Mouse (Mus musculus): ENCODE measurements around the gene Rufy1.
A peak's percentile ranks its signal among the peaks of the same experiment; 100 is the strongest.

The Rufy1 gene

DNA sequence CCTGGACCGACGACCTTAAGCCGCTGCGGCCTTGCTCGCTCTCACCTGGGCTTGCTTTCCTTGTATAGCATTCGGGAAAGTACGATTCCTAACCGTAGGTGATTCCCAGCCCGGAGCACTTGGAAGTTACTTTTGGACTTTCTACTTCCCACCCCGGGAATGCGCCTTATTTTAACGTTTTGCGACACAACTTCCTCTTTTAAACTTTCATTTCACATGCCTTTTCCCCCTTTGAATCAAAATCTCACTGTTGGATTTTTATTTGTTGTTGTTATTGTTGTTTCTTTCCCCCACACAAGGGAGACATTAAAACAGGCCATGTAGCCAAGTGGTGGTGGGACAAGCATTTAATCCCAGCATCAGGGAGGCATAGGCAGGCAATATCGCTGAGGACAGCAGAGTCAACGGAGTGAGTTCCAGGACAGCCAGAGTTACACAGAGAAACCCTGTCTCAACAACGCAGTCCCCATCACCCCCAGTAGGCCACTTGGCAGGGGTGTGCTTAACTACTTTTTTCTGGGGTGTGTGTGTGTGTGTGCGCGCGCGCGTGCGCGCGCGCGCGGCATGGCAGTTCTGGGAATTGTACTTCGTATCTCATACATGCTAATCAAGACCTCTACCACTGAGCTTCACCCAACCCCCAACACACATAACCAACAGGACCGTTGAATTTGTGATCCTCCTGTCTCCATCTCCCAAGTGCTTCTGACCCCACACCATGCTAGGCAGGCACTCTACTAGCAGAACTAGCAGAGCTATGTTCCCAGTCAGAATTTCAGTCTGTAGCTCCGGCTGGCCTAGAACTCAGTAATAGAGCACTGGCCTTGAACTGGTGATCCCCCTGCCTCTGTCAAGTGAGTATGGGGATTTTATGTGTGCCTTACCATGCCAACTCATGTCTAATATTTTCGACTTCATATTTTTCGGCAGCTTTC is 476 bp upstream of the Rufy1 start:
- peak in 1 of 2 experiments; percentile 9 for DNase-seq (ENCODE audit: low read depth in 2 of 2, low spot score in 2 of 2)

DNA sequence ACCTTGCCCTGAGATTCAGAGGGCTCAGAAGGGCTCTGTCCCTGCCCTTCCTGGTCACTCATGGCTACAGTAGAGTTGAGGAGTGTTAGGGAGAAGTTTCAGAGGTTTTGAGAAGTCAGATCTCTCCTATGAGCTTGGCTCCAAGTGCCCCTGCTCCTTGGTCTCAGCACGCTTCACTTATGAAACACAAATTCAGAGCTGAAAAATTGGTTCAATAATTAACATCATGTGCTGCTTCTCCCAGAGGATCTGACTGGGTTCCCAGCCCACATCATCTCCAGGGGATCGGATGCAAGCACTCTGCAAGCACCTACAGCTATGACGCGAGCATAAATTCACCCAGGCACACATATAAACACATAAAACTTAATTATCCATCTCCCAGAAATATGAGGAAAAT is 4.9 kb downstream of the Rufy1 start:
- no peak for DNase-seq (ENCODE audit: low read depth in 2 of 2, low spot score in 2 of 2)

DNA sequence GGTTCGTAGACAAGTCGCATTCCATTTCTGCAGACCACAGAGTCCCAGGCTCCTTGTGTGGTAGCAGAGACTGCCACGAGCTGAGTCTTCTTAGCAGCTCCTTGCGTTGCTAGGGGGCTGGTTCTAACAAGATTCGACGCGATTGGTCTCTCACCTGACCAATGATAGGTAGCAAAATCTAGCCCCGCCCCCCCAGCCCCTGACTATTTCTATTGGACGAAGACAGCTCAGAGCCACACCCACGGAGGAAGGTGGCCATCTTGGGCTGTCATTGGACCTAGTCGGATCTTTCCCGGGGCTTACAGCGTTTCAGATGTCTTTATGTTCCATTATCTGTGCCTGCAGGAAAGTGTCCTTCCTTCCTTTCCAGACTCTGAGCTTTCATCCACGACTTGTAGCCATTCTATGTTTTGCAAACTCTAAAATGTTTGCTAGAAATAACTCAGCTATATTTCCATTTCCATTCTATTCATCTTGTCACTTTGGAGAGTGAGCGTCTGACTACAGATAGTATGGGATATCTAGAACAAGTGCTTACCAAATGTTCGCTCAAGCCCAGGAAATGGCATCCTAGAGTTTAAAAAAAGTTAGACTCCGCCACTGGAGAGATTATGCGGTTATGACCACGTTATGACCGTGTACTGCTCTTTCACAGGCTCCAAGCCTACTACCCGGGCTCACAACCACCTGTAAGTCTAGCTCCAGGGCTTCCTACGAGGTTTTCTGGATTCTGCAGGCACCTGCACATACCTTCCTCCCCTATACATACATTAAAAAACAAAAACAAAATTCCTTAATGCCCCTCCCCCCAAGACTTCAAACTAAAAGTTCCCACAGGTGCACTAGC is 8.8 kb downstream of the Rufy1 start:
- DNase-seq (ENCODE audit: low read depth in 2 of 2, low spot score in 2 of 2), result peak in 1 of 2 experiments; percentile 20

DNA sequence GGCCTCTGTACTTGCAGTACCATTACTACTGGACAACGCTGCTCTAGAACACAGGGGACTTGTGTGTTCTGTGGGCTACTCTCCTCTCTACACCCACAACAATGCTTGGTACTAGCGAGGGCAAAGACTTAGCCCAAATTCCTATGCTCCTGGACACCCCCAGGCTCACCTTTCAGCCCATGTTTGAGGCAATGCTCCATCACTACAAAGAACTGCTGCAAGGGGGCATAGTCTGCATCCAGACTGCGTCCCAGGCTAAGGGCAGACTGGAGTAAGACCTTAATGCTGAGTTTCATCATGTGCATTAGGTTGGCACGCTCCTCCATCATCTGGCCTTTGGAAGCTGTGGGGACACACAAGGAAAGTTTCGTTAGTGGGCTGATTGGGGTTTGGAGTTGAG is 9.5 kb downstream of the Rufy1 start:
- no peak for DNase-seq (ENCODE audit: low read depth in 2 of 2, low spot score in 2 of 2)

DNA sequence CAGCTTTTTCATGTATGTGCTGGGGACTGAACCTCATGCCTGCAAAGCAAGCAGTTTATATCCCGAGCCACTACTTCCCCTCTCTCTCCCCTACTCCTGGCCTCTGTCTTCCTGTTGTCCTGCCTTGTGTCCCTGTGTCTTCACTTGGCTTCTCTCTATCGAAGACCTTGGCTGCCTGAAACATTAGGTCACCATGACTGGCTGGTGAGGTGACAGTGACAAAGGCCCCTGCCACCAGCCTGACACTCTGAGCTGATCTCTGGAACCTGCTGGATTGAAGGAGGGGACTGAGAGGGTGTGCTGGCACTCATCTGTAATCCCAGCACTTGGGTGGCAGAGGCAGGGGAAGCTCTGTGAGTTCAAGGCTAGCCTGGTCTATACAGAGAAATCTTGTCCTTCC is 13.1 kb downstream of the Rufy1 start:
- DNase-seq (ENCODE audit: low read depth in 2 of 2, low spot score in 2 of 2), result no peak

DNA sequence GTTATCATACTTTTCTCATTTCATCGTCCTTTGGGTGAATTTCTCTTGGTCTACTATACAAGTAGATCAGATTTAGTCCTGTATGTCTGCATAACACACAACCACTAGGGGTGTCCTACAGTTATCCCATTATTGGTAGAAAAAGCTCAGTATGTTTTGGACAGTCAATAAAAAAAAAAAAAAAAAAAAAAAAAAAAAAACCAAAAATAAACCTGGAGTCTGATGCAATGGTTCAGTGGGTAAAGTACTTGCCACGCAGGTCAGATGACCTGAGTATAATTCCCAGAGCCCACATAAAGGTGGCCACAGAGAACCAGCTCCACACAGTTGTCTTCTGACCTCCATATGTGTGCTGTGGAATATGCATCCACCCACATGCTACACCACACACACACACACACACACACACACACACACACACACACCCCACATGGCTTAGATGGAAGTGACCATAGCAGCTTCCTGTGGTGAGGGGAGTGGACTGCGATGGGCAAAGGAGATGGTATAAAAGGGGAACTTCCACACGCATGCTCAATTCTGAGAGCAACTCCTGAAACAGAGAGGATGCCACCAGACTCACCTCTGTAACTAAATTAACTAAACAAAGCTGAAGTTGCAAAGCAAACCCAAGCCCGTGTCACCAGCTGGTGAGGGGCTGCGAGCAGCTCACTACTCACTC is 15.2 kb downstream of the Rufy1 start:
- no peak for DNase-seq (ENCODE audit: low read depth in 2 of 2, low spot score in 2 of 2)

DNA sequence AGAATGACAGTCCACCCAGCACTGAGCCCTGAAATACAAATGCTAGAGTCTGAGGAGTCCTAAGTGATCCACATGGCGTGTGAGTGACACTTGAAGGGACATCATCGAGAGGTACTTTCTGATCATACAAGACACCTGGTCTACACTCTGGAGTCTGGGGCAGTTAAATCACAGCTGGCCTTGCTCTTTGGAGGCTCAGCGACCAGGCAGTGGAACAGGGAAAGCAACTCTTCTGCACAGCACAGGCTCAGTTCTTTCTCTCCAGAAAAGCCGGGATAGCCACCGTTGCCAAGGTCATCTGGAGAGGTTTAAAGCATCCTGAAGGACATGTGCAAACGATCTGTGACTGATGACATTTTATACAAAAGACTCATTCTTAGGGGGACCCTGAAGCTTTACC is 23.7 kb downstream of the Rufy1 start:
- DNase-seq (ENCODE audit: low read depth in 2 of 2, low spot score in 2 of 2), result no peak

DNA sequence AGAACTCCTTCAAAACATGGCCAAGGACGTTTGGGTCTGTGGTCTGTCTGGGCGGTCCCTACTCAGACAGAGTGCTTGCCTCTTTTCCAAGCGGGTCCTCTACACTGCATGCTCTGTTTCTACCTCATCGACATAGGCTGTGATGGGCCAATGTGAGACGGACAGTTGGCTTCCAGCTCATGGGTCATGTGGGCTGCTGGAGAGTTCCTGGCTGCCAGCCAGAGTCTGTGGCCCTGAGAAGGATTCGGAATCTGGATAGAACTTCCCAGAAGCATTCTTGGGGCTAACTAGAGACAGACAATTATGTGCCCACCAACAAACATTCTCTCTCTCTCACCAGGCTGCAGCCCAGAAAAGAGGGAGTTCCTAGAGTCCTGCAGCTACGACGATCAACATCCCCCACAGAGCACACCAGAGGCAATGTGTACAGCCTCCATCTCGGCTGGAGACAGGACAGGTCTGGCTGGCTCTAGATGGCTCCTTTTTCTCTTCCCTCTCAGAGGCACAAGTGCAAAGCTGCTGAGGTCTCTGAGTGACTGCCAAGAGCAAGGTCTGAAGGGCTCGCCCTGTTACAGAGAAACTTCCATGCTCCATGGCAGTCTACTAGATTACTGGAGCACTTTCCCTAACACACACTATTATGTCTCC is 27.4 kb downstream of the Rufy1 start:
- DNase-seq (ENCODE audit: low read depth in 2 of 2, low spot score in 2 of 2), result no peak

DNA sequence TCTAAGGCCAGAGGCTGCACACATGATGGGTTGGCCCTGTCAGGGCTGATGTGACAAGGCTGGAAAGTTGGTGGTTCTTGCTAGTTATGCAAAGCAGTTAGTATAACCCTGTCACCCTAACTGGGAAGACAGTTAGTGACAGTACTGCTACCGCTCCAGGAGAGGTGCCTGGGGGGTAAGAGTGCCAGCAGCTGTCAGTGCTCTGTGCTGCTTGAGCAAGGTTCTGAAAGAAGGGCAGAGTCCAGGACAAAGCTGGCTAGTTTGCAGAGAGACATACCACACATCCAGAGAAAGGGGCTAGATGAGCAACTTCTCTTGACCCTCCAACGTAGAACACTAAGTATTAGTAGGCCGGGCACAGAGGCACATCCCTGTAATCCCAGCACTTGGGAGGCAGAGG is 28.4 kb downstream of the Rufy1 start:
- DNase-seq (ENCODE audit: low read depth in 2 of 2, low spot score in 2 of 2), result no peak

DNA sequence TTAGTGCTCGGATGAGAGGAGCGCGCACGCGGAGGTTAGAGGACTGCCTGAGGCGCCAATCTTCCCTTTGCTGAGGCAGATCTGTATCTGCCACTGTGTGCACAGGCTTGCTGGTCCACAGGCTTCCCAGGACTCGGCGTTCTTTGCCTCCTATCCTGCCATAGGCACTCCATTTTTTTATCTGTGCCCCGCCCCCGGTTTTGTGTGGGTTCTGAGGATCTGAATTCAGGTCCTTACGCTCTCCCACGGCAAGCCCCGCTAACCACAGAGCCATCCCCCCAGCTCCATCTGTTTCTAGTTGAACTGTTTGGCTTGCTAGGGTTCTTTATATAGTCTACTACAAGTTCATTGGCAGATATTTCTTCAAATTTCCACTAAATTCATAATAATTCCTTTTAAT is 32.1 kb downstream of the Rufy1 start:
- DNase-seq (ENCODE audit: low read depth in 2 of 2, low spot score in 2 of 2), result no peak

DNA sequence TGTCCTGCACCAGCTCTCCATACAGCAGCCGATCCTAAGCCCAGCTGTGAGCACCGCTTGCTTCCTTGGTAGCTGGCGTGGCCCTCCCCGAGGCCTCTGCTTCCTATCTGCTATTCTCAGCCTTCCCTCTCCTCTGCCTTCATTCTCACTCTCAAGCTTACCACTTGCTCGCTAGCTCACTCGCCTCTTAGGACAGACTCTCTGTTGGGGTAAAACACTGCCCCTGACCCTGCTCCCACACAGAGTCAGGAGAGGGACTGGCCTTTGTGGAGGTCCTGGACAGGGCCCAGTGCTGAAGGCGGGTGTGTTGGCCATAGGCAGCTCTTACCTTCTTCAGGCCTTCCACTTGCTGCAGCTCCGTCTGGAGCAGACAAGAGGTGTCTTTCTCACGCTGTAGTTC is 33.6 kb downstream of the Rufy1 start:
- DNase-seq (ENCODE audit: low read depth in 2 of 2, low spot score in 2 of 2), result no peak

DNA sequence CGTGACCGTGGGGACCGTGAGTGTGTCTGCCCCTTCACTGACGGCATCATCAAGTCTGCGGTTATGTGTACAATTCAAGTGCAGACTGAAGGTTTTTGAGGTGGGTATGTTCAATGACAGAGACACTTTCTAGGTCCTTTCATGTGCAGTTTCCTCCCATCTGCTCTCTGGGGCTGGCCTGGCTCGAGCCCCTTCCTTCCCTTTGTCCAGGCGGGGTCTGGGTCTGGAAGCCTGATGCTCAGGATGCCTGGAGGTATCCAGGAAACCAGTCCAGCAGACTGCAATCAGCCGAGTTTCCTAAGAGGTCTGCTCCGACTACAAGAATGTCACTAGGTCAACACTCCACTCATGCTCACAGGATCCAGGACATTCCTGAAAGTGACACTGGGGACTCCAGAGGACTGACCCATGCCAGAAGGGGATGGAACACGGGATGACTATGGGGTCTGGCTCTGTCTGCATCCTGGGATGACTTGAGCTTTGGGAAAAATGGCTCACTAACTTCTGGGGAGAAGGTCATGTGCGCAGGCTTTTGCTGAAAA is 34.1 kb downstream of the Rufy1 start:
- no peak for DNase-seq (ENCODE audit: low read depth in 2 of 2, low spot score in 2 of 2)

DNA sequence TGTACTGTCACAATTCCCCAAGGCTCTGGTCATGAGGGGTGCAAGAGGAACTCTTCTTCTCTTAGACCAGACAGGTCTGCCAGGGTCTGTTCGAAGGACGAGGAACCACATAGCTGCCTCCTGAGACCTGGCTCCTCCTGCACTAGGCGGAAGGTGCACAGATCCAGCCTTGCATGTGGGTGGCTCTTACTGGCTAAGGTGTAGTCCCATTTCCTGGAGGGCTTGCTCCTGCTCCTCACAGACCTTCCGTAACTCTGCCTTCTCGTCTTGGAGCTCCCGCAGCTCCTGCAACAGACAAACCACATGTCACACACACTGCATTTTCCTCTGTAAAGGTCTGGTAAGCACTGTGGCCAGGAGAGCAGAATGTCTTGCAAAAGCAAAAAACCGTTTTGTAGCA is 36.2 kb downstream of the Rufy1 start:
- DNase-seq (ENCODE audit: low read depth in 2 of 2, low spot score in 2 of 2), result no peak

DNA sequence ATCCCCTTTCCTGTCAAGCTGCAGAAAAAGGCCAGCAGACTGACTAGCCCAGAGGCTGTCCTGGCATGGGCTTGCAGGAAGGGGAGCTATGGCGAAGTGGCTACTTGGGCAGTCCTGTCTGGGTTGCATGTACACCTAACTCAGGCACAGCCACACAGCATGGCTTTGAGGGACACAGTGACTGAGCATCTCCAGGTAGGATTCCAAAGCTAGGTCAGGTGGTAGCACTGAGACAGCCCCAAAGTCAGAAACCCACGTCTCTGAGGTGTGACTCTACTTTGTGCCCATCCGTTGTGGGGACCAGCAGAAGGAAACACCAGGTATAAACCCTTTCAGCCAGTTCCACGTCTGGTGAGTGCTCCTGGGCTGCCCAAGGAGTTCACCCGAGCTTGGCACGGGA is 37.6 kb downstream of the Rufy1 start:
- no peak for DNase-seq (ENCODE audit: low read depth in 2 of 2, low spot score in 2 of 2)

DNA sequence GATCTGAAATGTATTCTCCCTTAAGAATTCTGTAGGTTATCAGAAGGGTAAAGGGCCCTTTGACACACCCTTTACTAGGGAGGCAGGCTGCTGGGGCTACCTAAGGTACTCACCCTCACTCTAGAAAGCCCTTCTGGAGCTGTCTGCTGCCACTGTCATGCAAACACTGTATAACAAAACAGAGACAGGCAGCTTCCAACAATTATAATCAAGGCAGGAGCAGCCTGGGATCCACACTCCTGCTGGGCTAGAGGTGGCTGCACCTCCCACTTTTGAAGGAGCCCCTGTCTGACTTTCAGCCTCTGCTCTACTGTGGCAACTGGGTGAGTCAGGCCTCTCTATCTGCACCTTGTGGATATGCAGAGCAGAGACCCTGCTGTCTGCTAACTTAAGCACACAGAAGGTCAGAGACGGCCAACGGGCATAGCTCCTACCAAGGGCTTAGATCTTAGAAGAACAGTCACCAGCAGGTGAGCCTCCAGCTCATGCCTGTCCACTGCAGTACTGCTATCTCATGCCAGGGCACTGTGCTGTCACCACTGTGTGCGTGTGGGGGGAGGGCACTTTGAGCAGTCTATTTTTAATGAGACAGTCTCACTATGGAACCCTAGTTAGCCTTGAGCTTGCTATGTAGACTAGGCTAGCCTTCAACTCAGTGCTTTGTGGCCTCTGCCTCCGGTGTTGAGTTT is 39.5 kb downstream of the Rufy1 start:
- DNase-seq (ENCODE audit: low read depth in 2 of 2, low spot score in 2 of 2), result no peak

DNA sequence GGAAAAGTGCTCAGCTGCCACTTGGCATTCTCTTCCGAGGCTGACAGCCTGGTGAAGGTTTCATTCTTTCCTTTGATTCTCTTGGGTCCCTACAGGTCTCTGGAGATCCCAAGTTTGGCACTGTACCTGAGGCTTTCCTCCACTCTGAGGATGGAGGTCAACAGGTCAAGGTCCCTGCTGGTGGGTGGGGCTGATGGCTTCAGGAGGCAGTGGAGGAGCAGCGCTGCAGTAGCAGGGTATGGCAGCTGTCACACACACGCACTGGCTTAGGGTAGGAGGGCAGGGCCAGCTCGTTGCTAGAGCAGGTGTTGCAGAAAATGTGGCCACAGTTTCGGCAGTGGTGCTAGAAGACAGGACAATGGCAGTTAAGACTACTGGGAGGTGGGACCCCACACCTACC is 41.3 kb downstream of the Rufy1 start:
- DNase-seq (ENCODE audit: low read depth in 2 of 2, low spot score in 2 of 2), result no peak

DNA sequence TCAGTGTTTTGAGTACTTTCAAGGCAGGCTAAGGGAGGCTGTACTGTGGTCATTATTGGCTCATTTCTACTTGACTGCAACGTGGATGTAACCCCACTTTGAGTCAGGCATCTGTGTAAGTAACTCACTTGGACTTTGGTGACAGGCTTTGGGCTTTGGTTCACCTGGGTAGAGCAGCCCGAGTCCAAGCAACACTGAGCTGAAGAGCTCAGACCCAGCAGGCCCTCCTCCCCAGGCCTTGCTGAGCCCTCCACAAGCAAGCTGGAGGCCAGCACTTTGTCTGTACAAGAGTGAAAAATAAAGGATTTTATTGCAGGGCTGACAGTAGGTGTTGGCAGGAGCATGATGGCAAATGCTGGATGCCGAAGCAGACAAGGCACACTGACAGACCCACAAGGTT is 41.9 kb downstream of the Rufy1 start:
- DNase-seq (ENCODE audit: low read depth in 2 of 2, low spot score in 2 of 2), result no peak

DNA sequence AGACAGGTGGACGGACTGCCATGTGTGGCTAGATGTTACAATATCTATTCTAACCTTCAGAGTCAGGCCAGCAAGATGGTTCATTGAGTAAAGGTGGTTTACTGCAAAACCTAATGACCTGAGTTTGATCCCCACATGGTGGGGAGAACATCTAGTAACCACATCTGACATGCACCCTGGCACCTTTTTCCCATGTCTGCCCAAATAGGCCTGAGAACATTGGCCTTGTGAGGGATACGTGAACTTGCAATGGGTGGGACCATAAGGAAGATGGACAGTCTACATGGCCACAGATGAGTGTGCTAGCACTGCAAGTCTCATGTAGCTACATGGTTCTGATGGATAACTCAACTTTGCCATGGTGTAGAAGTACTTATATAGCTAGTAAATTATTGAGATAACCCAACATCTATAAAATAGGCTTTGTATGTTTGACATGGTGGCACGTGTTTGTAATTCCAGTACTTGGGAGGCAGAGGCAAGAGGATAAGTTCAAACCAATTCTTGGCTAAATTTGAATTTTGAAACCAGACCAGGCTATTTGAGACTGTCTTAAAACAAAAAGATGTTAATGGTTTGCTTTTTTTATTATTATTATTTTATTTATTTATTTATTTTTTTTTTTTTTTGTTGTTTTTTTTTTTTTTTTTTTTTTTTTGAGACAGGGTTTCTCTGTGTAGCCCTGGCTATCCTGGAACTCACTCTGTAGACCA is 42.6 kb downstream of the Rufy1 start:
- no peak for DNase-seq (ENCODE audit: low read depth in 2 of 2, low spot score in 2 of 2)

DNA sequence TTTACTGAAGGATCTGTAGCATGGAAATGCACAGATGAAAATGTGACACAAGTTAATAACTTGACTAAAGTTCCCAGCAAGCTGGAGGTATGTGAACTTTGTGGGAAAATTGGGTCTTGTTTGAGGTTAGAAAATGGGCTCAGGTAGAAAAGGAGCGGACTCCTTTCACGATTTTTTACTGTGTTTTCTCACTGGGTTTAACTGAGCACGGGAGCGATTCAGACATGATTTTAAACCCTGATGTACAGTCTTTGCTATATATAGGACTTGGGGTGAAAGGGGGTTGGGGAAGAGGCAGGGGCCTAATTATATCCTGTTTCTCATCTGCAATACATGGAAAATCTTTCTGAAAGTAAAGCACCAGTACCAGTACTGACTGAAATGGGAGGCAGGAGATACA is 43.2 kb downstream of the Rufy1 start:
- no peak for DNase-seq (ENCODE audit: low read depth in 2 of 2, low spot score in 2 of 2)
